Mouse (Mus musculus) heart, postnatal 36 days (tissue): ENCODE data around the gene Clec16a. TPM values are rescaled to one million over a fixed set of nuclear protein-coding genes. Genes with fewer than 3 reads are reported as not detected.
A peak's percentile ranks its signal among the peaks of the same experiment; 100 is the strongest.

ENCODE experiments used
- DNase-seq, 2 experiments: peaks; one replicate each; pipeline ENCODE4 v3.0.0; 2021 to 2022
- intact Hi-C: fragments of 180-260 bp; cut with DNase I; formaldehyde crosslinking; loops from one replicate; pipeline ENCODE4 v1.15.1; 2025
- total RNA-seq, 2 experiments: library from RNA; stranded (reverse); gene quantifications; 2 replicates each; pipeline ENCODE4 v1.2.3; 2021

Clec16a gene
- total RNA-seq: 10 to 100 TPM; 52.8 TPM

DNA sequence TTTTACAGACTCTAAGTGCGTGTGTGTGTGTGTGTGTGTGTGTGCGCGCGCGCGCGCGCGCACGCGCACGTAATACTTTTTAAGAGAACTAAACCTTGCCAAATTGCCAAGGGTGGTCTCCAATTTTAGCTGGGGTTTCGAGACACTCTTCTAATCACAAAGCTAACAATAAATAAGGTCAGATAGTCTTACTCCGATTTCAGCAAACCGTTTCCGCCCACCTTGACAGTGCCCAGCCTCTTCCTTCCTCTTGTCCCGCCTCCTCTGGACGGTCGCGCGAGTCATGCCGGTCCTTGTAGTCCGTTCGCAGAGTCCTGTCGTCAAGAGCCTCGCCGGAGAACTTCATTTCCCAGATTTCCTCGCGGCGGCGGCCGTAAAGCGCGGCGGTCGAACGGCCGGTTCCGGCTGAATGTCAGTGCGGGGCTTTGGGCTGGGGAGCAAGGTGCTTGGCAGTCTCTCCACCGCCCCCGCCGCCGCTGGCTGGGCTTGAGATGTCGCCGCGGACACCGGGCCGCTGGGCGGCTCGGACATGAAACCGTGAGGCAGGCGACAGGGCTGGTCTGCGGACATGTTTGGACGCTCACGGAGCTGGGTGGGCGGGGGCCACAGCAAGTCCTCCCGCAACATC lies at the start of gene Clec16a:
Clec16a (plus strand) TSS at position 345 of the 628 bp plus-strand sequence.
- DNase-seq: peak; percentile 95 to 96
- intact Hi-C loops: loop anchor here (10.0 kb wide), 1 partner anchor 710 kb away; the partner anchor contains the start of gene Gspt1

DNA sequence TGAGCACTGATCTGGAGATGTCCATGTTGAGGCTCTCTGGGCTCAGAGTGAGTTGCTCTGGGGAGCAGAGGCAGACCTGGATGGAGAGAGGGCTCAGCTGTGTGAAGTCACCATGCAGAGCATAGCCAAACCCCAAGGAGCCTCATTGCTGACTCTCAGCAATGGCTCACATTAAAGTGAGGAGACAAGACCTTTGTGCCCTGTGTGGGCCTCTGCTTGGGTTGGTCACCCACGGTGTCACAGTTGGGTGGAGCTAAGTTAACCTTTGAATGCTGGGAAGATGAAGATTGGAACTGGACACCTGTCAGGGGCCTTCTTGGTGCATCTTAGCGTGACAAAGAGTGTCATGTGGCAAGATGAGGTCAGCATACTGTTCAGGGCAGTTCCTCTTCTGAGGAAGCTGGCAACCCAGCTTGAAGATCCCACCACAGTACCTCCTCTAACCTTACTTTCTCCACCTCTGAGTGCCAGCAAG lies 49.3 kb upstream of the Clec16a start:
- DNase-seq: no peak
- intact Hi-C loops: no loop called here

DNA sequence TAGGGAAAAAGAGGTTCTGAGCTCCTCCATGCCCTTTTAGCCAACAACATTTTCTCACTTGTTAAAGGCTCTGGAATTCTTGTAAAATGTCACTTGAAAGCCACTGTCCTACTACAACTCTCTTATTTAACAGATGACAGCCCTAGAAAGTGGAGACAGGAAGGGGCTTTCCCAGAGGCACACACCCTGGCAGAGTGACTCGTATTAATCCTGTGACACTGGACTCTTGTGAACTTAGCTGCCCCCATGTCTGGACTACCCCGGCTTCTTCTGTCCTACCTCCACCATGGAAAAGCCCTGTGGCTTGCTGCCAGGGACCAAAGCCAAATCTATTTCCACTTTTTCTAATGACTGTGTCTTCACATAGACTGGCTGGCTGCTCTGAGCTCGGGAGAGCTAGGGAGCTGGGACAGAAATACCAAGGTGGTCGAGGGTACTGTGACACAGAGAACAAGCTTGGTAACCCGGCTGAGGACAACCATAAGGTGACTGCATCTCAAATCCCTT lies 47.0 kb upstream of the Clec16a start:
- DNase-seq: no peak
- intact Hi-C loops: no loop called here

- intact Hi-C loops: no loop called here
These were observed 46.0 kb upstream of the Clec16a start for GRCm38 (mm10) chr16:10499122-10499521.

DNA sequence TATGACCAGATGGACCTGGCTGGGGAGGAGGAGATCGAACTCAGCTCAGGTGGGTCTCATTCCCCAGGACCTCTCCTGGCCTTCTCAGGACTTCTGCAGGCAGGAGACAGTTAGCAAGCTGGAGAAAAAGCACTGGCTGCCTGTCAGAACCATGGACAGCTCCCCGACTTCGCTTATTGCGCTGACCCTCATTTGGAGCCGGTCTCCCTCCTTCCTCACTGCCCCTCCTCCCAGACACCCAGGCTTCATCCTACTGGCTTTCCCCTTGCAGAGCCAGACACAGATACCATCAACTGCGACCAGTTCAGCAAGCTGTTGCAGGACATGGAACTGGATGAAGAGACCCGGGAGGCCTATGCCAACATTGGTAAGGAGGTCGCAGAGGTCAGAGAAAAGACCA lies 43.3 kb upstream of the Clec16a start:
- DNase-seq: peak in 1 of 2 experiments; percentile 22
- intact Hi-C loops: no loop called here

More at GRCm38 (mm10) chr16:10499122-10499521, 46.0 kb upstream of the Clec16a start:
- DNase-seq: no peak

- intact Hi-C loops: no loop called here
- DNase-seq: no peak
These were observed 42.1 kb upstream of the Clec16a start for GRCm38 (mm10) chr16:10503058-10503457.

- DNase-seq: no peak
- intact Hi-C loops: no loop called here
These were observed 37.7 kb upstream of the Clec16a start for GRCm38 (mm10) chr16:10507445-10507844.

DNA sequence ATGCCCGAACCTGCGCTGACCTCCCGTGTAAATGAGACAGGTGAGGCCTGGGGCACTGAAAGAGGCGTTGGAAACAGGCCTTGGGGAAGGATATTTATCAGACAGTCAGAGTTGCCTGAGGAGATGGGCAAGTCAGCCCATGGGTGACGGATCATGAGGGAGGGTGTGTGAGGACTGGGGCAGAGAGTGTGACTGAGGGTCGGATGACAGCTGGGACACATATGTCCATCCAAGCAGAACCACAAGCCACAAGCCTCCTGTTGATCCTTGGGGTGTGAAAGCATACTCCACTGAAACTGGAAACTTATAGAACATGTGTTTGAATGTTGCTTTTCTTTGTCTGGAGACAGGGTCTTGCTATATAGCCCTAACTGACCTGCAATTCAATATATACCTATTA lies 36.4 kb upstream of the Clec16a start:
- intact Hi-C loops: no loop called here
- no peak for DNase-seq

DNA sequence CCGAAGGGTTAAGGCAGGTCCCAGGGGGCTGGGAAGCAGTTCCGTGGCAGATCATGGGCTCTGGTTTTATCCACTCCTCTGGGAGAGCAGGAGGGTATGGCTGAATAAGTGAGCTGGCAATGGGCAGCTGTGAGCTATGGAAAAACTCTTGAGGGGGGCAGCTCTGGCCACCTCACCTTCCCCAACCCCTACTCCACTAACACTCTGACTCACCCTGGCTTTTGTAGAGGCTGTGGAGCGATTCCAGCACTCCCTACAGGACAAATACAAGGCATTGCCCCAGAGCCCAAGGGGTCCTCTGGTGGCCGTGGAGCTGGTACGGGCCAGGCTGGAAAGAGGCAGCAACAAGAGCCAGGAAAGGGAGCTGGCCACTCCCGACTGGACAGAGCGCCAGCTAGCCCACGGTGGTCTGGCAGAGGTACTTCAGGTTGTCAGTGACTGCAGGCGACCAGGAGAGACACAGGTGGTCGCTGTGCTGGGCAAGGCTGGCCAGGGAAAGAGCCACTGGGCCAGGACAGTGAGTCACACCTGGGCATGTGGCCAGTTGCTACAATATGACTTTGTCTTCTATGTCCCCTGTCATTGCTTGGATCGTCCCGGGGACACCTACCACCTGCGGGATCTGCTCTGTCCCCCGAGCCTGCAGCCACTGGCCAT lies 34.5 kb upstream of the Clec16a start:
- DNase-seq: peak in 1 of 2 experiments; percentile 15

DNA sequence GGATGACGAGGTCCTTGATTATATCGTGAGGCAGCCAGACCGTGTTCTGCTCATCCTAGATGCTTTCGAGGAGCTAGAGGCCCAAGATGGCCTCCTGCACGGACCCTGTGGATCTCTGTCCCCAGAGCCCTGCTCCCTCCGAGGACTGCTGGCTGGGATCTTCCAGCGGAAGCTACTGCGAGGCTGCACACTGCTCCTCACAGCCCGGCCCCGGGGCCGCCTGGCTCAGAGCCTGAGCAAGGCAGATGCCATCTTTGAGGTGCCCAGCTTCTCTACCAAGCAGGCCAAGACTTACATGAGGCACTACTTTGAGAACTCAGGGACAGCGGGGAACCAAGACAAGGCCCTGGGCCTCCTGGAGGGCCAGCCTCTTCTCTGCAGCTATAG lies 34.0 kb upstream of the Clec16a start:
- DNase-seq: no peak
- intact Hi-C loops: no loop called here

More for the DNA sequence above, 34.5 kb upstream of the Clec16a start:
- intact Hi-C loops: no loop called here

- intact Hi-C loops: no loop called here
- no peak for DNase-seq
These were observed 29.1 kb upstream of the Clec16a start for GRCm38 (mm10) chr16:10515953-10516572.

- intact Hi-C loops: no loop called here
- no peak for DNase-seq
These were observed 27.1 kb upstream of the Clec16a start for GRCm38 (mm10) chr16:10518030-10518429.

- intact Hi-C loops: loop anchor here (2.0 to 5.0 kb wide), 4 partner anchors 104 to 432 kb away; partner anchors contain the start of gene Tekt5
- peak; percentile 76 to 83 for DNase-seq
These were observed 24.1 kb upstream of the Clec16a start for GRCm38 (mm10) chr16:10520908-10521614.

DNA sequence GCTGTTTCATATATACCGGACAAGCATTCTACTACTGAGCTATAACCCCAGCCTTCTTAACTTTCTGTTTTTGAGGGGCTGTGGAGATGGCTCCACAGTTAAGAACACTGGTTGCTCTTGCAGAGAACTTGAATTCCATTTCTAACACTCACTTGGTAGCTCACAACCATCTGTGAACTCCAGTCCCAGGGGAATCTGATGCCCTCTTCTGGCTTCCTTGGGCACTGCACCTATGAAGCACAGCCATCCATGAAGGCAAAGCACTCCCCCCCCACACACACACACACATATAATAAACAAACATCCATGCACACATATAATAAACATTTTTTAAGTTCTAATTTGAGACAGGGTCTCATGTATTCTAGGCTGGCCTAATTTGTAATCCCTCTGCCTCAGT lies 22.3 kb upstream of the Clec16a start:
- intact Hi-C loops: loop anchor here (5.0 kb wide), 2 partner anchors 126 to 246 kb away; partner anchors contain the start of gene Tekt5
- peak; percentile 57 to 73 for DNase-seq

DNA sequence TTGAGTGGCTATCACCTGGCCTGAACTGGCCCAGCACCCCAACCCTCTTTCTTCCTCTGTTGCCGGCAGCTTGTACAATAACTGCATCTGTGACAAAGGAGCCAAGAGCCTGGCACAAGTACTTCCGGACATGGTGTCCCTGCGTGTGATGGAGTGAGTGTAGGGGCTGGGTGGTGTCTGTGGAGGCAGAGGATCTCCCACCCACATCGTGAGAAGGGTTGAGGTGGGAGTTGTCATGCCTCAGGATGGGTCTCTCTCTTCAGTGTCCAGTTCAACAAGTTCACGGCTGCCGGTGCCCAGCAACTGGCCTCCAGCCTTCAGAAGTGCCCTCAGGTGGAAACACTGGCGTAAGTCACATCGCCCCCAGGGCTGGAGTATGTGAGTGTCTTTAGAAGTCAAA lies 21.5 kb upstream of the Clec16a start:
- DNase-seq: no peak
- intact Hi-C loops: loop anchor here (5.0 kb wide), 2 partner anchors 126 to 246 kb away; partner anchors contain the start of gene Tekt5

DNA sequence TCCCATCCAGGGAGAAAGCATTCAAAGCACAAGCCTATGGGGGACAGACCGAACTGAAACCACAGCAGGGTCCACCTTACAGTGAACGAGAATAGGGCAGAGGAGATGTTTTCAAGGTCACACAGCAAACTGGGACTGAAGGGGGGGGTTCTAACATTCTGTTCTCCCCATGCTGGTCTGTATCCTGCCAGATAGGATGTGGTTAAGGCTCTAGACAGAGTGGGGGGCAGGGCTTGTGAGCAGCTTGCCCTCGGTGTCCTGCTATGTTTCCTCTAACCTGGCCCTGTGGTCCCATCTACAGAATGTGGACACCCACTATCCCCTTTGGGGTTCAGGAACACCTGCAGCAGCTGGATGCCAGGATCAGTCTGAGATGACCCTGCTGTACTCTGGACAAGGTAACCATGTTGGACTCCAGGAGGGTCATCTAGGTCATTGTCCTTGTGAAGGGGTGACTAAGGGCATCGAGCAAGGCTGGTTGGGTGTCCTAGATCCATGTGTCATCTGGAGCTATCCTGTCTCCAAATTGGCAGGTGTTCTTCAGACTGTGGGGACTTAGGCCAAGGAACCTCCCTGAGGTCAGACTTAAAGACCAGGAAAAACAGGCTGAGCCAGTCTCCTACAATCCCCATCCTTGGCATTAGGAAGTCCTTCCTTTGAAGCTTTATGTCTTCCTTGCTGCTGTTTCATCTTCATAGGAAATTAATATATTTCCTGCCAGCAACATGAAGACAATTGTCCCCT lies 20.1 kb upstream of the Clec16a start:
- intact Hi-C loops: loop anchor here (5.0 kb wide), 2 partner anchors 128 to 248 kb away; partner anchors contain the start of gene Tekt5
- no peak for DNase-seq

DNA sequence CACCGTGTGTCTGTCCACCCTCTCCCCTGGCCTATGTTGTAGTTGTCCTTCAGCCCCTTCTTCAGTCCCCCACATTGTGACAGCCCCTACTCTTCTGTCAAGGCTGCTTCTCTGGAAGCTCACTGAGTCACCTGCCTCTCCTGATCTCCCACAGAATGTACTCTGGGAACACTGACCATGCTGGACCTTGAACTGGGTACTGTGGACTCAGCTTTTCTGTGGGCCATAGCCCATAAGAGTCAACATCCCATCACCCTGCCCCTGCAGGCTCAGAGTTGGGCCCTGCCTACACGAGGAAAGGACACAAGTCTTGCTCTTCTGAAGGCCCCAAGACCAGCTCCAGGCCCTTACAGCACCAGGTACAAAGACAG lies 19.5 kb upstream of the Clec16a start:
- DNase-seq: no peak
- intact Hi-C loops: no loop called here

DNA sequence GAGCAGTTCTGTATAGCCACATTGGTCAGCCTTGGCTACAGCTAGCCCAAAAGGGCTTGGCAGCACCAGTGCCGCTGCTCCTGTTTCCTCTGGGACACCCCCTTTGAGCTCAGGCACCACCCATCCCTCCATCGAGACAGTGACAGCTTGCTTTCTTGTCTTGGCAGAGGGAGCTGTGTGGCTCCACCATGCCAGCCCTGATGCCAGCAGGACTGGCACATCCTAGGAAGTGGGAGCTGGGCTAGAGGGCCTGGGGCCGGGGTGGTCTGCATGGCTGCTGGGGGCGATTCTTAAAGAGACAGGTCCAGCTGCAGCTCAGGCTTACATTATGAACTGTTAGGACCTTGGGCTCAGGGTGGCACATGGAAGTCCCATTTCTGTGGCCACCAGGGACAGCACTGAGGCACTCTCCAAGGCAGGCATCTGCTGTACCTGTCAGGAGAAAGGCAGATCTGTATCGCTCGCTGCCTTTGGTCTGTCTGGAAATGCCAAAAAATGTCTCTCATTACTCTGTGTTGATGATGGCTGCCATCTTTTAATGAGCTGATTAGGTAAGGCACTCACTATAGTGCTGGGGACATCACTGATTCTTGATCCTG lies 18.0 kb upstream of the Clec16a start:
- DNase-seq: no peak
- intact Hi-C loops: no loop called here

DNA sequence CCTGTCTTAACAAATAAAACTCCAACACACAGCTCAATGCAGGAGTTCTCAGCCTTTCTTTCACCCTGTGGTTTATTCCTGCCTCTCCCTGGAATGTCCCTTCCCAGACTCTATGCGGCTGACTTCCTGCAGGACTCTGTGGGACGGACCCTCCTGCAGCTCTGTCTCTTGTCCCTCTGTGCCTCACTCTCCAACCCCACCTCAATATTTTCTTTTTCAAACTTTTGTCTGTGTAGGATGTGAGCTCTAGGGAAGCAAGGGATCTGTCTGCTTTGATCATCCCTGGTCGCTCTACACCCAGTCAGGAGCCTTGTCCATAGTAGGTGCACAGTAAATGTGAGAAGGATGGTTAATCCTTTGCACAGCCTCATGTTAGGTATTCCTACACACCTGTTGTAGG lies 16.8 kb upstream of the Clec16a start:
- no peak for DNase-seq
- intact Hi-C loops: no loop called here
